In the genomic region with DNA sequence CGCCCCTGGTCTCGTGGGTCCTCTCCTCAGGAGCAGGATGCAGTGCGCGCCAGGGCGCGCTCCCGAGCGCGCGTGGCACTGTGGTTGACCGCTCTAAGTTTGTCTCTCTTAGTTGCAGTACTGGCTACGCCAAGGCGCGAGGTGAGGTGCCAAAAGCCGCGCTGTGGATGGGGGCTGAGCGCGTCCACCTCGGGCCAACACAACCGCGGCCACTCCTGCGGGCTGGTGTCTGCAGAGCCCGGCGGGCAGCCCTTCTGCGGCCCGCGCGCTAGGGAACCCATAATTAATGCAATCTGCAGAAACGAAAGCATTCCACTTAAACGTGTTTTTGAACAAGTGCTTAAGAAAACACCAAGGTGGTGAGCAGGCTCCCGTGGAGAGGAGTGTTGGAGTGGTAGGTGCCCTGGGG, we compare ENCODE assay signal across 9 mouse cellular contexts. TPM values are rescaled to one million over a fixed set of nuclear protein-coding genes. Genes with fewer than 3 reads are reported as not detected.
DNase-seq lines count a peak whose midpoint lies in the region; ATAC-seq and TF ChIP-seq lines count a peak whose summit lies in the region.
"Had no signal": no experiment of that assay in that cellular context is flagged by ENCODE, and none has a peak within 500 bp of the region (broad histone marks: within the 10 kb centered on the region; RNA-seq: fewer than 3 reads in every experiment).

No protein-coding gene starts in this region.

- H3K4me1 ChIP-seq in kidney, adult 2 months (ENCODE audit: control insufficient read depth, insufficient read depth, low read length) = no peaks in the 10 kb centered on the region
- H3K4me1 ChIP-seq in brown adipose tissue, adult 24 weeks (ENCODE audit: control insufficient read depth, insufficient read depth, insufficient read length, low read length) = no peaks in the 10 kb centered on the region
- H3K4me1 ChIP-seq in heart, adult 2 months (ENCODE audit: control insufficient read depth, insufficient read depth, low read length) = no peaks in the 10 kb centered on the region
- peaks cover 32% of the 10 kb centered on the region for H3K4me1 ChIP-seq in limb, embryonic 10.5 days
- peaks cover 9% of the 10 kb centered on the region; the same call in 1 of the 2 replicates for H3K4me1 ChIP-seq in midbrain, postnatal 0 days (ENCODE audit: insufficient read depth, low read length)

- no peak for DNase-seq in kidney, adult 2 months
- DNase-seq in kidney, adult 8-10 months = no peak
- peak; percentile 52 to 63 for DNase-seq in heart, adult 2 months
- DNase-seq in limb, embryonic 10.5 days (ENCODE audit: low spot score) = peak; percentile 65
- no peak for DNase-seq in midbrain, postnatal 0 days (ENCODE audit: low spot score)
- DNase-seq in spleen, adult 12 weeks (ENCODE audit: low spot score) = no peak
- no peak for DNase-seq in layer of hippocampus, postnatal 36 days

- H3K79me2 ChIP-seq in heart, adult 2 months (replicated peaks; ENCODE audit: control insufficient read depth, insufficient read depth, low read length) = no peaks in the 10 kb centered on the region

- intact Hi-C loops in heart, adult 2 months (cut with DNase I) = no loop called here

- peak overlapping the region; percentile 28 for H3K4me3 ChIP-seq in kidney, adult 2 months (ENCODE audit: insufficient read depth, low read depth, low read length)
- peak overlapping the region; percentile 33; the same call in 1 of the 2 replicates for H3K4me3 ChIP-seq in brown adipose tissue, adult 24 weeks (ENCODE audit: insufficient read depth, low read depth, low read length)
- H3K4me3 ChIP-seq in heart, adult 2 months = peak overlapping the region; percentile 52
- peak overlapping the region; percentile 66 for H3K4me3 ChIP-seq in limb, embryonic 10.5 days
- peak overlapping the region; percentile 49 for H3K4me3 ChIP-seq in midbrain, postnatal 0 days (ENCODE audit: low read depth, low read length)

- TF ChIP-seq EP300 in heart, adult 2 months (IDR thresholded peaks at IDR 0.05; ENCODE audit: insufficient read depth, low read depth, low read length) = no peak

- TF ChIP-seq POLR2A in kidney, adult 2 months (IDR thresholded peaks at IDR 0.05; ENCODE audit: low read depth, low read length) = no peak
- no peak for TF ChIP-seq POLR2A in heart, adult 2 months (IDR thresholded peaks at IDR 0.05; ENCODE audit: insufficient read depth, low read depth, low read length)

- H3K27ac ChIP-seq in kidney, adult 2 months (ENCODE audit: insufficient read depth, low read depth, low read length) = no peak overlapping the region
- no peak overlapping the region for H3K27ac ChIP-seq in brown adipose tissue, adult 24 weeks (replicated peaks; ENCODE audit: low read depth, low read length)
- no peak overlapping the region for H3K27ac ChIP-seq in heart, adult 2 months
- H3K27ac ChIP-seq in limb, embryonic 10.5 days = peak overlapping the region; percentile 68
- no peak overlapping the region for H3K27ac ChIP-seq in midbrain, postnatal 0 days (ENCODE audit: low read depth, low read length)

- under 1% methylated on average over 31 of the region's 31 CpGs for WGBS in kidney, adult 2 months
- WGBS in heart, adult 2 months = 1% methylated on average over 31 of the region's 31 CpGs
- WGBS in limb, embryonic 10.5 days = under 1% methylated on average over 31 of the region's 31 CpGs
- WGBS in midbrain, postnatal 0 days = under 1% methylated on average over 31 of the region's 31 CpGs

- no peaks in the 10 kb centered on the region for H3K9me3 ChIP-seq in limb, embryonic 10.5 days (replicated peaks)
- H3K9me3 ChIP-seq in midbrain, postnatal 0 days (ENCODE audit: low read length) = no peaks in the 10 kb centered on the region

- no peak for ATAC-seq in midbrain, postnatal 0 days (ENCODE audit: low FRiP score)

- H3K36me3 ChIP-seq in kidney, adult 2 months (ENCODE audit: control insufficient read depth, insufficient read depth, low read length) = no peaks in the 10 kb centered on the region
- no peaks in the 10 kb centered on the region for H3K36me3 ChIP-seq in heart, adult 2 months (ENCODE audit: control insufficient read depth, insufficient read depth, low read length)
- H3K36me3 ChIP-seq in limb, embryonic 10.5 days = no peaks in the 10 kb centered on the region
- H3K36me3 ChIP-seq in midbrain, postnatal 0 days (ENCODE audit: insufficient read depth, low read length) = no peaks in the 10 kb centered on the region

- no peak for TF ChIP-seq CTCF in kidney, adult 2 months (conservative IDR thresholded peaks at IDR 0.05; ENCODE audit: insufficient read depth, insufficient read length, low read depth, low read length)
- TF ChIP-seq CTCF in heart, adult 2 months (IDR thresholded peaks at IDR 0.05) = no peak
- no peak for TF ChIP-seq CTCF in midbrain, postnatal 0 days (IDR thresholded peaks at IDR 0.05)

- H3K9ac ChIP-seq in heart, adult 2 months (ENCODE audit: low read depth, low read length) = peak overlapping the region; percentile 49
- no peak overlapping the region for H3K9ac ChIP-seq in midbrain, postnatal 0 days (replicated peaks; ENCODE audit: low read length, poor library complexity, severe bottlenecking)

- H3K27me3 ChIP-seq in kidney, adult 2 months (replicated peaks; ENCODE audit: control insufficient read depth, insufficient read depth, low read length) = no peaks in the 10 kb centered on the region
- no peaks in the 10 kb centered on the region; the same call in 1 of the 2 replicates for H3K27me3 ChIP-seq in heart, adult 2 months (ENCODE audit: control insufficient read depth, insufficient read depth, low read length)
- peaks cover 85% of the 10 kb centered on the region for H3K27me3 ChIP-seq in limb, embryonic 10.5 days (ENCODE audit: low read depth, poor library complexity, severe bottlenecking)
- peaks cover 61% of the 10 kb centered on the region for H3K27me3 ChIP-seq in midbrain, postnatal 0 days (ENCODE audit: insufficient read depth, low read length)

- peak overlapping the region; percentile 96 for H3K4me2 ChIP-seq in midbrain, postnatal 0 days (ENCODE audit: low read depth, low read length, poor library complexity, severe bottlenecking)

RNA-seq across cellular contexts. Expression of gene Smoc2, which starts 1.1 kb away (rescaled TPM):
- 33.4 and 40.2 TPM in 2 replicates for polyA plus RNA-seq in kidney, adult 2 months (2012; rRNA removed)
- polyA plus RNA-seq in brown adipose tissue, adult 24 weeks (2012; ENCODE audit: insufficient read depth, insufficient read length, missing spikeins) = 33.5 and 38.9 TPM in 2 replicates
- 10 to 100 TPM; 36.5 to 55.4 TPM for total RNA-seq in heart, adult 2 months (2021)
- 54.9 and 104 TPM in 2 replicates for polyA plus RNA-seq in heart, adult 2 months (2012; rRNA removed)
- 7.4 and 21.8 TPM in 2 replicates for polyA plus RNA-seq in limb, embryonic 10.5 days (2016; fragmentation: Nextera tagmentation; extraction: Ambion mirVana)
- total RNA-seq in midbrain, postnatal 0 days (2014; rRNA removed) = 4.5 and 5.3 TPM in 2 replicates
- 5.2 TPM in 2 replicates for polyA plus RNA-seq in midbrain, postnatal 0 days (2015; fragmentation: Nextera tagmentation; extraction: Ambion mirVana)
- 10 to 100 TPM; 34.1 to 35.7 TPM for total RNA-seq in layer of hippocampus, postnatal 36 days (2021)
- total RNA-seq: hematopoietic stem cell, adult 5-6 weeks had no signal

Comparison
In these comparisons a context has a peak if more than half of its experiments do, and no peak if none do; other contexts are left out.
1. DNase-seq: peak in heart, adult 2 months (2 of 2) and limb, embryonic 10.5 days (single experiment); none in kidney, adult 2 months (single experiment), kidney, adult 8-10 months (0 of 2), midbrain, postnatal 0 days (single experiment), spleen, adult 12 weeks (single experiment) and layer of hippocampus, postnatal 36 days (0 of 2).
2. Peak in every context shown above with its lines, with median percentiles within 50 percentile points of each other: H3K4me3 ChIP-seq.